Mouse (Mus musculus): ENCODE results near the gene Pgm5. TPM values are rescaled to one million over a fixed set of nuclear protein-coding genes. Genes with fewer than 3 reads are reported as not detected.

Gene Pgm5
- polyA plus RNA-seq, 1 experiment from 2014 or later: 2.9 TPM

- no peak overlapping the region for H3K27ac ChIP-seq (ENCODE audit: low read depth)
- ATAC-seq (ENCODE audit: insufficient read depth) (no peak), DNase-seq (no peak)
- H3K36me3 ChIP-seq (ENCODE audit: insufficient read depth): no peaks in the 10 kb centered on the region
- H3K9me3 ChIP-seq (ENCODE audit: low read depth, low read length): no peaks in the 10 kb centered on the region
- no peak overlapping the region for H3K4me3 ChIP-seq (ENCODE audit: low read depth, low read length)
- 45% methylated on average over 12 of the region's 12 CpGs for WGBS
- no peak for TF ChIP-seq CTCF (IDR thresholded peaks at IDR 0.05; ENCODE audit: low read depth)
- no peaks in the 10 kb centered on the region for H3K27me3 ChIP-seq (ENCODE audit: insufficient read depth, low read length)
- no peak overlapping the region for H3K9ac ChIP-seq
- H3K4me2 ChIP-seq: no peak overlapping the region
- no peaks in the 10 kb centered on the region for H3K4me1 ChIP-seq (ENCODE audit: insufficient read depth)
Observed at GRCm38 (mm10) chr19:24683016-24683720, 178.5 kb downstream of the Pgm5 start.

DNA sequence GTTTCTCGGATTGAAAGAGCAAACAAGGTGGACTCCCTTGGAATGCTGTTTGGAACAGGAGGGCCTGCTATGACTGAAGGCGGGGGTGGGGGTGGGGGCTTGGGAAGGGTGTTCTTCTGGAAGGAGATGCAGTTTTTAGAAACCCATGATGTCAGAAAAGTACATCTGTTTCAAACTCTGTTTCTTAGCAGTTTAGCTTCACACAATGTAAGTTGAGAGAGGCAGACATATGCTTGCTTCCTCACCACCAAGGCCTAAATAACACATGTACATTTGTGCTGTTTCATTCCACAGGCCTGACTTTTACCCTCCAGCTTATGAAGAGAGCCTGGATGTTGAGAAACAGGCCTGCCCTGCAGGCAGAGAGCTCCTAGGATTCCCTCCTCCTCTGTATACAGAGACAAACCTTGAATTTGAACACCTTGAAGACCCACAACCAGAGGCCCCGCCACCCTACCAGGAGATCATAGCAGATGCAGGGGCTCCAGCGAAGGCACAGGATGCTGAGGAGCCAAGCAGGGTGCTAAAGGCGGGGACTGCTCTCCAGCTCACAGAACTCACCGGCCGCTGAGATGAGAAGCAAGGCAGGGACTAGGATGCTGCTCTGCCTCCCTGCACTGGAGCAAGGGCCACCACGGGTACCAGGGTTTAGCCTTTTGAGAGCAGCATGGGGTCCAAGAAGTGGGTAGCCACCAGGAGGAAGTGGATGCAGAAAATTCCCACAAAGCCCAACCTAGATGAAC, 184.2 kb downstream of the Pgm5 start:
- no peak overlapping the region for H3K27ac ChIP-seq (ENCODE audit: low read depth)
- no peak overlapping the region for H3K4me3 ChIP-seq (ENCODE audit: low read depth, low read length)
- H3K36me3 ChIP-seq (ENCODE audit: insufficient read depth): no peaks in the 10 kb centered on the region
- H3K4me1 ChIP-seq (ENCODE audit: insufficient read depth): no peaks in the 10 kb centered on the region
- DNase-seq (no peak), ATAC-seq (ENCODE audit: insufficient read depth) (no peak)
- H3K9ac ChIP-seq: no peak overlapping the region
- no peaks in the 10 kb centered on the region for H3K27me3 ChIP-seq (ENCODE audit: insufficient read depth, low read length)
- no peak overlapping the region for H3K4me2 ChIP-seq
- 61% methylated on average over 8 of the region's 8 CpGs for WGBS
- no peak for TF ChIP-seq CTCF (IDR thresholded peaks at IDR 0.05; ENCODE audit: low read depth)
- no peaks in the 10 kb centered on the region for H3K9me3 ChIP-seq (ENCODE audit: low read depth, low read length)

- DNase-seq (no peak), ATAC-seq (ENCODE audit: insufficient read depth) (no peak)
- no peak overlapping the region for H3K4me3 ChIP-seq (ENCODE audit: low read depth, low read length)
- no peak overlapping the region for H3K4me2 ChIP-seq
- no peaks in the 10 kb centered on the region for H3K9me3 ChIP-seq (ENCODE audit: low read depth, low read length)
- no peaks in the 10 kb centered on the region for H3K4me1 ChIP-seq (ENCODE audit: insufficient read depth)
- TF ChIP-seq CTCF (IDR thresholded peaks at IDR 0.05; ENCODE audit: low read depth): no peak
- WGBS: 72% methylated on average over 7 of the region's 7 CpGs
- H3K27me3 ChIP-seq (ENCODE audit: insufficient read depth, low read length): no peaks in the 10 kb centered on the region
- no peak overlapping the region for H3K27ac ChIP-seq (ENCODE audit: low read depth)
- no peaks in the 10 kb centered on the region for H3K36me3 ChIP-seq (ENCODE audit: insufficient read depth)
- no peak overlapping the region for H3K9ac ChIP-seq
Observed at GRCm38 (mm10) chr19:24676429-24676828, 185.2 kb downstream of the Pgm5 start.

DNA sequence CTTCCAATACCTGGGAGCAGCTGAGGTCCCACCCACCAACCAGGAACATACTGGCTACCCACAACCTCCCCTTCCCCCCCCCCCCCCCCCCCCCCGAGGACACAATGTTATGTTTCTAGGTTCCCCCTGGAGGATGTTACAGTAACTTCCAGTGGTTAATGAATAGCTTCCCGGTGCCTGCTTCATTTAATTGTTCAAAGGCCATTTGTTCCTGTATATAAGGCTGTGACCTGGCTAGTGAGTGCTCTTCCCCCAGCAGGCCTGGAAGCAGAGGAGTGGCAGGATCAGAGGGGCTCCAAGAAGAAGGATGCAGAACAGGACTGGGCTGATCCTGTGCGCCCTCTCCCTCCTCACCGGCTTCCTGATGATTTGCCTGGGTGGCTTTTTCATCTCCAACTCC, 187.9 kb downstream of the Pgm5 start, which contains the start of gene Tmem252:
Gene Tmem252, plus strand, starts transcription at position 247 of the 400 bp plus-strand sequence.
- DNase-seq (peak; percentile 43), ATAC-seq (ENCODE audit: insufficient read depth) (0 out of 2 replicates have a peak, but pooled peaks have one; percentile 31)
- no peak for TF ChIP-seq CTCF (IDR thresholded peaks at IDR 0.05; ENCODE audit: low read depth)

DNA sequence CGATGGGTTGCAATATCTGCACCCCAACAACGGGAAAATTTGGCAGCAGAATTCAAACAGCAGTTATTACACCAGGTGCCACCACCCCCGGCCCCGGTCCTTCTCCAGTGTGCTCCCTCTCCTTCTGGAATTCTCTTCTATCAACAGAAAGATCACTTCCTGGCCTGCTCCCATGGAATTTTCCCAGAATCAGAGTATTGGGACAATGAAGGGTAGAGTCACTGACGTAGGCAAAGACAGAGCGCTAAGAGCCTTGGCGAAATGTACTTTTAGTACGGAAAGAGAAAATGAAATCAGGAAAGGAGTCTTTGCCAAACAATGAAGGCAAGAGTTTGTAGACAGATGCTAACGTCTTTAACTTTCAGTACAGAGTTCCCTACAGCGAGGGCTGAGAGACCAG, 188.3 kb downstream of the Pgm5 start:
- no peaks in the 10 kb centered on the region for H3K36me3 ChIP-seq (ENCODE audit: insufficient read depth)
- no peak overlapping the region for H3K9ac ChIP-seq
- no peak for ATAC-seq (ENCODE audit: insufficient read depth)
- no peaks in the 10 kb centered on the region for H3K27me3 ChIP-seq (ENCODE audit: insufficient read depth, low read length)
- H3K27ac ChIP-seq (ENCODE audit: low read depth): peak overlapping the region; percentile 33; the same call in 1 of the 2 replicates
- peak; percentile 20 for DNase-seq
- 62% methylated on average over 10 of the region's 10 CpGs for WGBS
- 0 out of 2 replicates have a peak, but pooled peaks cover 3% of the 10 kb centered on the region for H3K4me1 ChIP-seq (ENCODE audit: insufficient read depth)
- H3K9me3 ChIP-seq (ENCODE audit: low read depth, low read length): no peaks in the 10 kb centered on the region
- H3K4me3 ChIP-seq (ENCODE audit: low read depth, low read length): no peak overlapping the region
- no peak overlapping the region for H3K4me2 ChIP-seq
- no peak for TF ChIP-seq CTCF (IDR thresholded peaks at IDR 0.05; ENCODE audit: low read depth)

More for the DNA sequence above, 187.9 kb downstream of the Pgm5 start, which contains the start of gene Tmem252:
- H3K4me1 ChIP-seq (ENCODE audit: insufficient read depth): 0 out of 2 replicates have a peak, but pooled peaks cover 3% of the 10 kb centered on the region
- WGBS: 54% methylated on average over 4 of the region's 4 CpGs
- no peaks in the 10 kb centered on the region for H3K36me3 ChIP-seq (ENCODE audit: insufficient read depth)
- H3K4me3 ChIP-seq (ENCODE audit: low read depth, low read length): no peak within 1 kb of the TSS
- H3K4me2 ChIP-seq: peak within 1 kb of the TSS; percentile 32; the same call in 1 of the 2 replicates
- H3K9me3 ChIP-seq (ENCODE audit: low read depth, low read length): no peaks in the 10 kb centered on the region
- peak within 1 kb of the TSS; percentile 58; the same call in 1 of the 2 replicates for H3K27ac ChIP-seq (ENCODE audit: low read depth)
- no peaks in the 10 kb centered on the region for H3K27me3 ChIP-seq (ENCODE audit: insufficient read depth, low read length)
- H3K9ac ChIP-seq: no peak within 1 kb of the TSS

DNA sequence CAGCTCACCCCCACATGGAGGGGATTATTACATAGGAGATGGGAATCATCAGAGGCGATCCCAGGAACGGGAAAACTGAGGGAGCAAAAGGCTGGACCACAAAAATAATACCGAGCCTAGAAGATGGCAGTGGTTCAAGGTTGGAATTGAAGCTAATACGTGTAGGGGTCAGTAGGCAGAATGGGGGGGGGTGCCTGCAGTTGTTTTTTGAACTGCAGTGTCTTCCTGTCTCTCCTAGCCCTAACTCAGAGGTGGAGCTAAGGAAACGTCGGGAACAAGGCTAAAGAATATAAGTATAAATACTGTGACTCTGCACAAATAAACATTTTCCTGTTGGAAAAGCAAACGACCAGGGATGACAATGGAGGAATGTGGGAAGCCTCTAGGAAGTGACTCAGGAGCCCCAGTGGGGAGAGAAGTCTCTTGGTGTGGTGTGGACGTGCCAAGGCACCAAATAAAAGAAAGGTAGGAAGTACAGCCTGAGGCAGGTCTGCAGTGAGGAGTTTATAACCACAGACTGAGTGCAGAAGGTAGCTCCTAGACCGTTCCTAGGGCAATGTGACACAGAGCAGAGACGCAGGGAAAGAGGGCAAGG, 189.2 kb downstream of the Pgm5 start:
- no peak overlapping the region for H3K9ac ChIP-seq
- no peaks in the 10 kb centered on the region for H3K27me3 ChIP-seq (ENCODE audit: insufficient read depth, low read length)
- WGBS: 42% methylated on average over 10 of the region's 10 CpGs
- 0 out of 2 replicates have a peak, but pooled peaks cover 3% of the 10 kb centered on the region for H3K4me1 ChIP-seq (ENCODE audit: insufficient read depth)
- DNase-seq (peak; percentile 34), ATAC-seq (ENCODE audit: insufficient read depth) (no peak)
- H3K36me3 ChIP-seq (ENCODE audit: insufficient read depth): no peaks in the 10 kb centered on the region
- peak overlapping the region; percentile 13; the same call in 1 of the 2 replicates for H3K27ac ChIP-seq (ENCODE audit: low read depth)
- no peak overlapping the region for H3K4me2 ChIP-seq
- no peaks in the 10 kb centered on the region for H3K9me3 ChIP-seq (ENCODE audit: low read depth, low read length)
- H3K4me3 ChIP-seq (ENCODE audit: low read depth, low read length): no peak overlapping the region
- no peak for TF ChIP-seq CTCF (IDR thresholded peaks at IDR 0.05; ENCODE audit: low read depth)
